In the genomic region with DNA sequence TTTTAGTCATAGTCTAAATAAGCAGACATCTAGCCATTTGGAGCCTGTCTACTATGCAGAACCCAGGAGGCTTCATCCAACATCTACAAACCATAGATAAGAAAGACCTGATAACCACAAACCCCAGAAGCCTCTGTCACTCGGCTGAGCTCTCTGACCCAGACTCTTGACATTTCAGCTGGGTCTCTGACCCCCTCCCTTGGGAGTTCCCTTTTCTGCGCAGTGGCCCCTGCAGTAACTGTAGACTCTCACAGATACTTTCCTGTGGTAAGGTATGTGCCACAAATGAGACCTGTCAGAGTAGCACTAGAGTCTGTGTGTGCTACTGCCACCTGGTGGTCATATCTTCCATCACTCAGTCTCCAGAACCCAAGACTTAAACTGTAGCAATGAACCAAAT, we compare ENCODE assay signal across 9 mouse cellular contexts. TPM values are rescaled to one million over a fixed set of nuclear protein-coding genes. Genes with fewer than 3 reads are reported as not detected.
DNase-seq lines count a peak whose midpoint lies in the region; ATAC-seq and TF ChIP-seq lines count a peak whose summit lies in the region.
"Had no signal": no experiment of that assay in that cellular context is flagged by ENCODE, and none has a peak within 500 bp of the region (broad histone marks: within the 10 kb centered on the region; RNA-seq: fewer than 3 reads in every experiment).

No protein-coding gene starts in this region.

- peak; percentile 78; the same call in 1 of the 2 replicates for ATAC-seq in kidney, embryonic 16.5 days (ENCODE audit: low FRiP score, low TSS enrichment)

- no peaks in the 10 kb centered on the region for H3K79me2 ChIP-seq in C2C12 (ENCODE audit: control insufficient read depth, insufficient read depth)
- no peaks in the 10 kb centered on the region for H3K79me2 ChIP-seq in heart, adult 2 months (replicated peaks; ENCODE audit: control insufficient read depth, insufficient read depth, low read length)

- H3K4me1 ChIP-seq in heart, adult 2 months (ENCODE audit: control insufficient read depth, insufficient read depth, low read length) = peaks cover 1% of the 10 kb centered on the region
- H3K4me1 ChIP-seq in kidney, embryonic 16.5 days (ENCODE audit: insufficient read depth, low read length) = peaks cover 5% of the 10 kb centered on the region; the same call in 1 of the 2 replicates

- H3K9me3 ChIP-seq in kidney, embryonic 16.5 days (ENCODE audit: low read length) = no peaks in the 10 kb centered on the region

- 2% methylated on average over 2 of the region's 2 CpGs for WGBS in heart, adult 2 months
- 3% methylated on average over 2 of the region's 2 CpGs for WGBS in kidney, embryonic 16.5 days

- H3K79me3 ChIP-seq in C2C12 (ENCODE audit: low read depth) = no peaks in the 10 kb centered on the region

- no peak for TF ChIP-seq EP300 in heart, adult 2 months (IDR thresholded peaks at IDR 0.05; ENCODE audit: insufficient read depth, low read depth, low read length)

- H3ac ChIP-seq in C2C12 (ENCODE audit: control insufficient read depth, insufficient read length, low read depth) = no peak overlapping the region

- no peaks in the 10 kb centered on the region for H3K36me3 ChIP-seq in C2C12 (ENCODE audit: control insufficient read depth, insufficient read depth)
- H3K36me3 ChIP-seq in heart, adult 2 months (ENCODE audit: control insufficient read depth, insufficient read depth, low read length) = no peaks in the 10 kb centered on the region
- no peaks in the 10 kb centered on the region for H3K36me3 ChIP-seq in kidney, embryonic 16.5 days (ENCODE audit: insufficient read depth, low read length)

- H3K4me2 ChIP-seq in kidney, embryonic 16.5 days (replicated peaks; ENCODE audit: low read depth, low read length) = no peak overlapping the region

- TF ChIP-seq POLR2A in heart, adult 2 months (IDR thresholded peaks at IDR 0.05; ENCODE audit: insufficient read depth, low read depth, low read length) = no peak

- intact Hi-C loops in heart, adult 2 months (cut with DNase I) = loop anchor here (1.0 to 10.0 kb wide), 4 partner anchors 132 to 748 kb away; no protein-coding TSS in a partner anchor

- TF ChIP-seq CTCF in C2C12 (IDR thresholded peaks at IDR 0.05; ENCODE audit: control insufficient read depth, insufficient read depth, insufficient read length) = peak; percentile 7
- peak; percentile 91 for TF ChIP-seq CTCF in heart, adult 2 months (IDR thresholded peaks at IDR 0.05)

- no peak overlapping the region for H3K27ac ChIP-seq in heart, adult 2 months
- no peak overlapping the region for H3K27ac ChIP-seq in kidney, embryonic 16.5 days (ENCODE audit: low read length)

- H3K4me3 ChIP-seq in C2C12 (ENCODE audit: insufficient read depth, poor library complexity, severe bottlenecking) = no peak overlapping the region
- no peak overlapping the region for H3K4me3 ChIP-seq in heart, adult 2 months
- no peak overlapping the region for H3K4me3 ChIP-seq in kidney, embryonic 16.5 days (ENCODE audit: low read length)
- H3K4me3 ChIP-seq: erythroblast, embryonic 14.5 days had no signal

- H3K27me3 ChIP-seq in C2C12 (ENCODE audit: control insufficient read depth, insufficient read depth, insufficient read length) = no peaks in the 10 kb centered on the region
- no peaks in the 10 kb centered on the region for H3K27me3 ChIP-seq in heart, adult 2 months (ENCODE audit: control insufficient read depth, insufficient read depth, low read length)
- no peaks in the 10 kb centered on the region for H3K27me3 ChIP-seq in kidney, embryonic 16.5 days (ENCODE audit: insufficient read depth, low read length)

- H3K9ac ChIP-seq in heart, adult 2 months (ENCODE audit: low read depth, low read length) = no peak overlapping the region
- no peak overlapping the region for H3K9ac ChIP-seq in kidney, embryonic 16.5 days (replicated peaks; ENCODE audit: low read length)

- peak; percentile 77 for DNase-seq in adrenal gland, postnatal 14 days
- peak; percentile 71 for DNase-seq in embryo, embryonic 9.5 days (ENCODE audit: extremely low spot score)
- DNase-seq in heart, adult 2 months = peak; percentile 59 to 62
- peak; percentile 53 for DNase-seq in liver
- DNase-seq in neural tube, embryonic 10.5 days (ENCODE audit: extremely low spot score, low spot score) = peak; percentile 65
- peak; percentile 65 for DNase-seq in telencephalon, adult 2 months (ENCODE audit: low read depth, low spot score)

TF ChIP-seq in C2C12, 6 proteins besides CTCF, POLR2A, EP300 and RAD21:
- TF ChIP-seq CEBPB (IDR thresholded peaks at IDR 0.05; ENCODE audit: low read depth) (no peak), MAX (IDR thresholded peaks at IDR 0.05) (no peak), MYOG (IDR thresholded peaks at IDR 0.05; ENCODE audit: control insufficient read depth, extremely low read depth, insufficient read length) (no peak), MYOD1 (IDR thresholded peaks at IDR 0.05; ENCODE audit: control insufficient read depth, insufficient read length, low read depth) (no peak), FOSL1 (IDR thresholded peaks at IDR 0.05; ENCODE audit: insufficient read depth, low read length, poor library complexity, severe bottlenecking) (no peak), USF1 (IDR thresholded peaks at IDR 0.05; ENCODE audit: low read depth) (no peak)

RNA-seq across cellular contexts. Expression of gene Fdx1, which starts 54.5 kb away (rescaled TPM):
- polyA plus RNA-seq in C2C12 (2012; fragmentation: generic; extraction: Trizol) = 42.2 TPM
- total RNA-seq in adrenal gland, postnatal 14 days (2021) = 2,022 and 2,175 TPM in 2 replicates
- 100 to 1,000 TPM in 1 of 2 experiments, 10 to 100 TPM in 1; 90.9 to 113 TPM for total RNA-seq in heart, adult 2 months (2021)
- 82.0 and 84.3 TPM in 2 replicates for polyA plus RNA-seq in heart, adult 2 months (2012; rRNA removed)
- polyA plus RNA-seq in kidney, embryonic 16.5 days (2015; fragmentation: Nextera tagmentation; extraction: Ambion mirVana) = 114 and 119 TPM in 2 replicates
